Mouse (Mus musculus) bone marrow macrophage, adult 2 months (primary cell): ENCODE data around the gene Ccdc126.

ENCODE experiments used
- CTCF ChIP-seq: IDR thresholded peaks from 2 replicates; pipeline ENCODE4 v1.5.1; 2012; ENCODE audit warnings: low read depth, mild to moderate bottlenecking, low read length, moderate library complexity
- POLR2A ChIP-seq: IDR thresholded peaks from 2 replicates; pipeline ENCODE4 v1.6.1; 2012; ENCODE audit warnings: mild to moderate bottlenecking, low read depth, low read length, borderline replicate concordance

GRCm38 (mm10) chr6:49326846-49327245, 7.8 kb downstream of the Ccdc126 start:
- no peak for TF ChIP-seq CTCF
- no peak for TF ChIP-seq POLR2A
